Mouse (Mus musculus): Measurements from ENCODE around the gene Vsnl1.

DNA sequence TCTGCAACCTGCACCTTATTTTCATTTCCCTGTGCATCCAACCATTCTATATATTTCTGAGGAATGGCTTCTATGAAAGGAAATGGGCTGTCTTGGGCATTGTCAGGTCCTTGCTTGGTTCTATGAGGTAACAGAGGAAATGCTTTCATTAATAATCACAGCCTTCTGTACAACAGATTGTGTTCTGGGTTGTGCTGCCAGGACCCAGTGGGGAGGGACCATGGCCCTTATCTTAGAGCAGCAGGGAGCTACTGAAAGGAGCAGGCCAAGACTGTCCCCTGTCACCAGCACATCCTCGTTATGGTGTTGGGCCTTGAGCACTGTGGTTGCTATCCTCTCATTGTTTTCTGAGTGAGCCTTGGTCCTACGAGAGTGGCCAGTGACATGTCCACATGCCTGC, 40.9 kb downstream of the Vsnl1 start:
- TF ChIP-seq CTCF (IDR thresholded peaks at IDR 0.05; ENCODE audit: borderline replicate concordance, insufficient read depth, low read length) (no peak), POLR2A (IDR thresholded peaks at IDR 0.05; ENCODE audit: low read depth, low read length) (no peak)

All from embryonic fibroblast, embryonic 13.5 days (primary cell).